Mouse (Mus musculus): ENCODE data around the gene Tenm3. TPM values are rescaled to one million over a fixed set of nuclear protein-coding genes. Genes with fewer than 3 reads are reported as not detected.

The Tenm3 gene
- polyA plus RNA-seq, 1 experiment, result 18.2 TPM

GRCm38 (mm10) chr8:48568608-48569007 lies 275.1 kb downstream of the Tenm3 start:
- H3K79me2 ChIP-seq (ENCODE audit: control insufficient read depth, insufficient read depth), result no peaks in the 10 kb centered on the region
- H3K79me3 ChIP-seq (ENCODE audit: low read depth), result no peaks in the 10 kb centered on the region
- TF ChIP-seq USF1 (IDR thresholded peaks at IDR 0.05; ENCODE audit: low read depth) (no peak), CEBPB (IDR thresholded peaks at IDR 0.05; ENCODE audit: low read depth) (no peak), MAX (IDR thresholded peaks at IDR 0.05) (no peak), MYOG (IDR thresholded peaks at IDR 0.05; ENCODE audit: control insufficient read depth, extremely low read depth, insufficient read length) (no peak), FOSL1 (IDR thresholded peaks at IDR 0.05; ENCODE audit: insufficient read depth, low read length, poor library complexity, severe bottlenecking) (no peak), CTCF (IDR thresholded peaks at IDR 0.05; ENCODE audit: control insufficient read depth, insufficient read depth, insufficient read length) (no peak), MYOD1 (IDR thresholded peaks at IDR 0.05; ENCODE audit: control insufficient read depth, insufficient read length, low read depth) (no peak)
- no peaks in the 10 kb centered on the region for H3K27me3 ChIP-seq (ENCODE audit: control insufficient read depth, insufficient read depth, insufficient read length)
- H3ac ChIP-seq (ENCODE audit: control insufficient read depth, insufficient read length, low read depth), result no peak overlapping the region
- H3K4me3 ChIP-seq (ENCODE audit: insufficient read depth, poor library complexity, severe bottlenecking), result no peak overlapping the region
- no peaks in the 10 kb centered on the region for H3K36me3 ChIP-seq (ENCODE audit: control insufficient read depth, insufficient read depth)

- Histone ChIP-seq H3ac (ENCODE audit: control insufficient read depth, insufficient read length, low read depth) (no peak overlapping the region), H3K79me2 (ENCODE audit: control insufficient read depth, insufficient read depth) (no peaks in the 10 kb centered on the region), H3K27me3 (ENCODE audit: control insufficient read depth, insufficient read depth, insufficient read length) (no peaks in the 10 kb centered on the region), H3K4me3 (ENCODE audit: insufficient read depth, poor library complexity, severe bottlenecking) (no peak overlapping the region), H3K36me3 (ENCODE audit: control insufficient read depth, insufficient read depth) (no peaks in the 10 kb centered on the region), H3K79me3 (ENCODE audit: low read depth) (no peaks in the 10 kb centered on the region)
- no peak for TF ChIP-seq USF1 (IDR thresholded peaks at IDR 0.05; ENCODE audit: low read depth)
- no peak for TF ChIP-seq MYOG (IDR thresholded peaks at IDR 0.05; ENCODE audit: control insufficient read depth, extremely low read depth, insufficient read length)
- no peak for TF ChIP-seq MAX (IDR thresholded peaks at IDR 0.05)
- TF ChIP-seq CTCF (IDR thresholded peaks at IDR 0.05; ENCODE audit: control insufficient read depth, insufficient read depth, insufficient read length), result no peak
- no peak for TF ChIP-seq FOSL1 (IDR thresholded peaks at IDR 0.05; ENCODE audit: insufficient read depth, low read length, poor library complexity, severe bottlenecking)
- no peak for TF ChIP-seq CEBPB (IDR thresholded peaks at IDR 0.05; ENCODE audit: low read depth)
- TF ChIP-seq MYOD1 (IDR thresholded peaks at IDR 0.05; ENCODE audit: control insufficient read depth, insufficient read length, low read depth), result no peak
Measured at GRCm38 (mm10) chr8:48567929-48568607, 275.7 kb downstream of the Tenm3 start.

GRCm38 (mm10) chr8:48560227-48560626 lies 283.5 kb downstream of the Tenm3 start:
- Histone ChIP-seq H3K4me3 (ENCODE audit: insufficient read depth, poor library complexity, severe bottlenecking) (no peak overlapping the region), H3K79me2 (ENCODE audit: control insufficient read depth, insufficient read depth) (no peaks in the 10 kb centered on the region), H3K27me3 (ENCODE audit: control insufficient read depth, insufficient read depth, insufficient read length) (no peaks in the 10 kb centered on the region), H3ac (ENCODE audit: control insufficient read depth, insufficient read length, low read depth) (no peak overlapping the region), H3K36me3 (ENCODE audit: control insufficient read depth, insufficient read depth) (no peaks in the 10 kb centered on the region), H3K79me3 (ENCODE audit: low read depth) (no peaks in the 10 kb centered on the region)
- no peak for TF ChIP-seq USF1 (IDR thresholded peaks at IDR 0.05; ENCODE audit: low read depth)
- no peak for TF ChIP-seq MYOG (IDR thresholded peaks at IDR 0.05; ENCODE audit: control insufficient read depth, extremely low read depth, insufficient read length)
- TF ChIP-seq MYOD1 (IDR thresholded peaks at IDR 0.05; ENCODE audit: control insufficient read depth, insufficient read length, low read depth), result no peak
- TF ChIP-seq CTCF (IDR thresholded peaks at IDR 0.05; ENCODE audit: control insufficient read depth, insufficient read depth, insufficient read length), result no peak
- no peak for TF ChIP-seq FOSL1 (IDR thresholded peaks at IDR 0.05; ENCODE audit: insufficient read depth, low read length, poor library complexity, severe bottlenecking)
- no peak for TF ChIP-seq MAX (IDR thresholded peaks at IDR 0.05)
- no peak for TF ChIP-seq CEBPB (IDR thresholded peaks at IDR 0.05; ENCODE audit: low read depth)

GRCm38 (mm10) chr8:48555546-48556141 lies 288.1 kb downstream of the Tenm3 start:
- no peaks in the 10 kb centered on the region for H3K79me3 ChIP-seq (ENCODE audit: low read depth)
- H3K36me3 ChIP-seq (ENCODE audit: control insufficient read depth, insufficient read depth), result no peaks in the 10 kb centered on the region
- TF ChIP-seq FOSL1 (IDR thresholded peaks at IDR 0.05; ENCODE audit: insufficient read depth, low read length, poor library complexity, severe bottlenecking) (no peak), CTCF (IDR thresholded peaks at IDR 0.05; ENCODE audit: control insufficient read depth, insufficient read depth, insufficient read length) (peak; percentile 69)
- H3K4me3 ChIP-seq (ENCODE audit: insufficient read depth, poor library complexity, severe bottlenecking), result peak overlapping the region; percentile 50
- H3ac ChIP-seq (ENCODE audit: control insufficient read depth, insufficient read length, low read depth), result peak overlapping the region; percentile 77
- H3K27me3 ChIP-seq (ENCODE audit: control insufficient read depth, insufficient read depth, insufficient read length), result no peaks in the 10 kb centered on the region
- H3K79me2 ChIP-seq (ENCODE audit: control insufficient read depth, insufficient read depth), result peaks cover 8% of the 10 kb centered on the region

GRCm38 (mm10) chr8:48554762-48555545 lies 288.8 kb downstream of the Tenm3 start:
- Histone ChIP-seq H3K27me3 (ENCODE audit: control insufficient read depth, insufficient read depth, insufficient read length) (no peaks in the 10 kb centered on the region), H3K79me2 (ENCODE audit: control insufficient read depth, insufficient read depth) (peaks cover 13% of the 10 kb centered on the region), H3K4me3 (ENCODE audit: insufficient read depth, poor library complexity, severe bottlenecking) (peak overlapping the region; percentile 50), H3K79me3 (ENCODE audit: low read depth) (no peaks in the 10 kb centered on the region), H3ac (ENCODE audit: control insufficient read depth, insufficient read length, low read depth) (peak overlapping the region; percentile 77), H3K36me3 (ENCODE audit: control insufficient read depth, insufficient read depth) (no peaks in the 10 kb centered on the region)
- TF ChIP-seq USF1 (IDR thresholded peaks at IDR 0.05; ENCODE audit: low read depth) (no peak), FOSL1 (IDR thresholded peaks at IDR 0.05; ENCODE audit: insufficient read depth, low read length, poor library complexity, severe bottlenecking) (no peak), CTCF (IDR thresholded peaks at IDR 0.05; ENCODE audit: control insufficient read depth, insufficient read depth, insufficient read length) (no peak)
